Mouse (Mus musculus) heart, postnatal 14 days (tissue): ENCODE results near the gene Col8a2. TPM values are rescaled to one million over a fixed set of nuclear protein-coding genes. Genes with fewer than 3 reads are reported as not detected.

ENCODE experiments used
- DNase-seq, 2 experiments: peaks; one replicate each; pipeline ENCODE4 v3.0.0; 2021 to 2022
- intact Hi-C: fragments of 180-260 bp; cut with DNase I; formaldehyde crosslinking; loops from one replicate; pipeline ENCODE4 v1.15.1; 2025
- long read RNA-seq, 2 experiments: library from polyadenylated mRNA; stranded (forward); transcript quantifications; one replicate each; pipeline ENCODE4 v2.0.0; 2021
- total RNA-seq, 2 experiments: library from RNA; stranded (reverse); gene quantifications; 2 replicates each; pipeline ENCODE4 v1.2.3; 2021

Gene Col8a2
- under 1 TPM; 0.79 to 0.85 TPM for total RNA-seq
- long read RNA-seq, experiment 1, full-length matches to known transcripts: 2 of 3 reads
- long read RNA-seq, experiment 1, partial matches to known transcripts: 0 of 3 reads
- long read RNA-seq, experiment 1, other reads (novel, unspliced or antisense): 1 of 3 reads
- long read RNA-seq, experiment 2, partial matches to known transcripts: 0 of 3 reads
- long read RNA-seq, experiment 2, other reads (novel, unspliced or antisense): 3 of 3 reads

DNA sequence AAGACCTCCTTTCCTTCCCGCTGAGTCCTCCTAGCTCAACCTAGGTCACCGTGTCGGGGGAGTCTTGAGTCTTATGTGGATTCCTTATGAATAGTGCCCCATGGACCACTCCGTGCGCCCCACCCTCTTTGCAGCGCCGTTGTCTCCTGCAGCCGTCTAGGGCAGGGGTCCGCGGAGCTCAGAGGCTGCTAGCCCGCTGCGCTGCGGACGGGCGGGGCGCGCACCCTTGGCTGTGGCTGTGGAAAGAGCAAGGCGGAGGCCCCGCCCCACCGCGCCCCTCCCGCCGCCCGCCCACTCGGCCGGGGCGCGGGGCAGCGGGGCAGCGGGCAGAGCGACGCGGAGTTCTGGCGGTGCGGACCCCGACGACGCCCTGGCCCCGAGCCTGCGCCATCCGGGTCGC, at the start of gene Col8a2:
Col8a2 (plus strand) TSS at position 302 of the 400 bp plus-strand sequence.
- intact Hi-C loops: no loop called here
- peak in 1 of 2 experiments; percentile 54 for DNase-seq

DNA sequence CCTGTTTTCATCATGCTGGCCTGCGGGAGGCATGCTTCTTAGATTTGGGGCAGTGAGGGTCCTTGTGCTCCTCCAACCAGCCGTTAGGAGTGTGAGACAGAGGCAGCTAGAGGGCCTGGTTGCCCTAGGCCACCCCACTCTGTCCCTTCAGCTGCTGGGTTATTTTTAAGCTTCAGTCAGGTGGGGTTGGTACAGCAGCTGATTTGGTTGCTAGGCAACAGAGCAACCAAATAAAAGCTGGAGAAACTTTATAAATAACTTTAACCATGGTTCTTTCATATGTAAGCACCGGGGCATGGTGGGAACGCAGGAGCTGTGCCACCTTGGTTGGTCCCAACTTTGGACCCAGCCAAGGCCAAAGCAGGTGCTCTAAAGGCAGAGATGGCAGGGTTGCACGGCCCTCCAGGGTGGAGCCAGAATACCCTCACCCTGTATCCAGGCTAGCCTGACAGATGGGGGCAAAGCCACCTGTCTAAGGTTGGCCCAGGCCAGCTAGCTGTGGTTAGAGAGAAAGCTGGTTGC, 48.8 kb upstream of the Col8a2 start:
- intact Hi-C loops: loop anchor here (2.0 kb wide), 1 partner anchor 17 kb away; no protein-coding TSS in a partner anchor
- DNase-seq: peak in 1 of 2 experiments; percentile 57

DNA sequence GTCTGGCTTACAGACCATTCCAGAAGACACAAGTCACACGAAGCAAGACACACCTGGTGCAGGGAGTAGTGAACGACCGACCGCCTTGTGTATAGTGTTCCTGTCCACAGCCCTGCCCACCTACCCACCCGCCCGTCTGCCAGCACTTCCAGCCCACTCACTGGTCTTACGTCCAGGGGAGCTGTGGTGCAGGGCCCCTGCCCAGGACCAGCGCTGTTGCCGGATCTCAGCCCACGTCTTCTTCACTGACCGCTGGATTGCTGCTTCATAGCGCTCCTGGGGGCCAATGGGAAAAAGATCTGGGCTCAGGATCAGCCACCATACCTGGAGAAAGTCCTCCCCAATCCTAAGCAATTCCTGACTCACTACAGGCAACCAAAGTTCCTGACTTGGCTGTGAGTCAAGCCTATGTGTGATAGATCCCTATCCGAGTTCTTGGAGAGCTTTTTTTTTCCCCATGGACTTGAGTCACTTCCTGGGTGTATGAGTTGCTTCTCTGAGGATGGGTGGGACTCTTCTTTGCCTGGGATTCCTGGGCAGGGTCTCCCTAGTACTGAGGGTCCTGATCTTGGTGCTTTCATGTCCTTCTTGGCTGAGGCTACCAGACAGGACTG, 46.6 kb upstream of the Col8a2 start:
- intact Hi-C loops: no loop called here
- DNase-seq: no peak

DNA sequence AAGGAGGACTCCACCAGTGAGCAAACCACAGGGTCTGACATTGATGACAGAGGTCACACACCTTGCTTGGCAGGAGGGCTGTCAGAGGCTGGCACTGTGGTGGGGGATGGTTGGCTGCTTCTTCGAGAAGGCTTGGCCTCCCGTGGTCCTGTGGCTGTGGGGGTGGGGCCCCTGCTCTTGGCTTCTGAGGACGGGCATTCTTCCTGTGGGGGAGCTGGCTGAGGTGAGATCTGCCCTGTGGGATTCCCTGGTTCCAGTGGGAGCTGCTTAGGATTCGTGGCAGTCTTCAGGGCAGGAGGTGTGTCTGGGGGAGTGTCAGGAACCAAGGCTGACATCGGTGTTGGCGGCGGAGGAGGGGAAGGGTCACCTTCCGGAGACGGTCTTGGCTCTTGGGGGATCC, 44.6 kb upstream of the Col8a2 start:
- intact Hi-C loops: no loop called here
- DNase-seq: peak in 1 of 2 experiments; percentile 12

DNA sequence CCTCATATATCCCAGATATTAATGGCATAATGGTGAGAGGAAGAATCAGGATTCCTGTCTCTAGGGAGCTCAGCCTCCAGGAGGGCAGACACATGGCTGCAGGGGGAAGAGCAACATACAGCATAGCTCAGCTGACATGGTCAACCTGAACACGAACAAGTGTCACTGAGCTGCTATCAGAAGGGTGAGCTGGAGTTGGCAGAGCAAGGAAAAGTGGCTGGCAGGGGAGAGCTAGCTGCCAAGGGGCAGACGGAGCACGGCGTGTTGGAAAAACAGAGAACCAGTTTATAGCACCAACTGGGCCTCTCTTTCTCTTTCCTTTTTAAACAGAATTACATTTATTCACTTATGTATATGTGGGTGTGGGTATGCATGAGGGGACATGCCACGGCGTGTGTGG, 44.1 kb upstream of the Col8a2 start:
- intact Hi-C loops: no loop called here
- no peak for DNase-seq

DNA sequence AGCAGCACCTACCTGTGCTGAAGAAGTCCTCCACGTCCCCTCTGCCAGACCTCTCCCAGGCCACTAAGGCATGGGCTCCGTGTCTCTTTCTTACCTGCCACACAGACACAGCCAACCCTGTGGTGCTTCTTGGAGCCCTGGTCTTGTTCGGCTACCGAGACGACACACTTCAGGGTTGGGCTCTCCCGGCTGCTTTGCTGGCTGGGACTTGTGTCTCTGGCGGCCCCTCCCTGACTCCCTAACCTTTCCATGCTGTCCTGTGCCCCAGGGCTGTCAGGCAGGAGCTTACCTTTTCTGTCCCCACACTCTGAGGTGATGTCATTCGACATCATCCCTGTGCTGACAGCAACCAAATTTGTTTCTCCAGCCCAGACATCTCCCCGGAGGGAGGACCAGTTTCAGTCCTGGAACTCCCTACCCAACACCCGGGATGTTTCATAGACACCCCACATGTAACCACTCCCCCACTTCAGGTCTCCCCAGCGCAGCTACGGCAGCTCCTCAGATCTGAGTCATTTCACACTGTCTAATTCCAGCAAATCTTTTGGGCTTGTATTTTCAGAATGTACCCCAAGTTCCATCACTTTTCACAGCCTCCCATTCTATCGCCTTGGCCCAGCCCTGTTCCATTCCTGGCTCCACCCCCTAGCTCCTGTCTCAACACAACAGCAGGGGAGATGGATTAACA, 40.2 kb upstream of the Col8a2 start:
- intact Hi-C loops: no loop called here
- no peak for DNase-seq

DNA sequence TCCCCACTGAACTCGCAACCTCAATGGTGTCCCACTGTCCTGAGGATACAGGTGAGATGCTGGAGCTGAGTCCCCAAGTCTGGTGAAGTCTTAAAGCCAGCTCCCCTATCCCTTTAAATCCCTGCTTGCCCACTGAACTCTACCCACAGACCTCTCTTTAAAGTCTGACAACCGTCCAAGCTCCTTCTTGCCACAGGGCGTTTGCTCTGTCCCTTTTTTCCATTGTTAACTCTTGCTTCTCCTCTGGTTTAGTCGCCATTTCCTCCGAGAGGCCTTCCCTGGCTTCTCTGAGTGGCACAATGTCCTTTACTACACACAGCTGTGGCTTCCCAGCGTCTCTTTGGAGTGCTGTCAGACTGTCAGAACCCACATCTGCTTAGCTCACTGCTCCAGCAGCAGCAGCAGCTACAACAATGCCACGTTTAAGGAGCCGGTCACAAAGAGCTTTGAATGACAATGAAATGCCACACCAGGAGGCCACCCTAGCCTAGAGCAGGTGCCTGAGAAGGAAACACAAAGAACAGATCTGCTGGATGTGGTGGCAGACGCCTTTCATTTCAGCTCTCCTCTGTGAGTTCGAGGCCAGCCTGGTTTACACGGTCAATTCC, 38.2 kb upstream of the Col8a2 start:
- no peak for DNase-seq
- intact Hi-C loops: no loop called here

DNA sequence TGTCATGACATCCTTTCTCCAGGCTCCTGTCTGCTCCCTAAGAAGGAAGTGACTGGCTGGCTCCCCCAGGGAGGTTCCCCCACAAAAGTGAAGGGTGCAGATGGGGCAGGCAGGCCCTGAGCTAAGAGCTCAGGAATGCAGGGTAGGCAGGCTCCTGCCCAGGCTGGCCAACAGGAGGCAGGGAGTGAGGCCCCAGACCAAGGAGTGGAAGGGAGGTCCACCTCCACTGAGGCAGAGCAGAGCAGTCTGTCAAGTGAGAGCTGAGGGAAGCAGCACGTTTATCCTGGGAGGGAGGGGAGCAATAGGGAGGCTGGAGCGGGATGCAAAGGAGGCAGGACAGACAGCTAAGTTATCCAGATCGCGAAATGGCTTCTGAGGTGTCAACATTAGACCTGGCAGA, 35.9 kb upstream of the Col8a2 start:
- intact Hi-C loops: no loop called here
- no peak for DNase-seq

DNA sequence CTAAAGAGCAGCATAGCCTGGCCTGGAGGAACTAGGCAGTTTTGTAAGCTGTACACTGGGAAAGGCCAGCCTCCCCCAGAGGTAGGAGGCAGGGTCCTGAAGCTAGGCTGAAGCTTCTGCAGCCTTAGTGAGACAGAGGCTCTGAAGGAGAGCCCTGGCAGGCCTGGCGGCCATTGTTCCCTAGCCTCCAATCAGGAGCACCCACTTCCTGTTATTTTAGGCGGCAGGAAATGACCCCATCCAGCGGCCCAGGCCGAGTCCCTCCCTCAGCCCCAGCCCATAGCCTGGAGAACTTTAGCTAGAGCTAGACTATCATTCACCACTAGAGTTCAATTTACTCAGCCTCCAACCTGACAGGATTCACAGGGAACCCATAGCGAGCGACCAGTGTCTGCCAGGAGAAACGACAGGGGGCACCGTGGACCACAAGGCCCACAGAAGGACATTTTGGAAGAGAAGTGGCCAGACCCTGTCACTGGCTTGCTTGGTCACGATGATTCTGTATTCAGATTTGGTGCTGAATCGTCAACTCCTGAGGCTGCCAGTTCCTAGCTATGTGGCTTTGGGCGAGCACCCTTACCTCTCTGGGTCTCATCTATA, 34.8 kb upstream of the Col8a2 start:
- peak; percentile 69 to 74 for DNase-seq
- intact Hi-C loops: no loop called here

DNA sequence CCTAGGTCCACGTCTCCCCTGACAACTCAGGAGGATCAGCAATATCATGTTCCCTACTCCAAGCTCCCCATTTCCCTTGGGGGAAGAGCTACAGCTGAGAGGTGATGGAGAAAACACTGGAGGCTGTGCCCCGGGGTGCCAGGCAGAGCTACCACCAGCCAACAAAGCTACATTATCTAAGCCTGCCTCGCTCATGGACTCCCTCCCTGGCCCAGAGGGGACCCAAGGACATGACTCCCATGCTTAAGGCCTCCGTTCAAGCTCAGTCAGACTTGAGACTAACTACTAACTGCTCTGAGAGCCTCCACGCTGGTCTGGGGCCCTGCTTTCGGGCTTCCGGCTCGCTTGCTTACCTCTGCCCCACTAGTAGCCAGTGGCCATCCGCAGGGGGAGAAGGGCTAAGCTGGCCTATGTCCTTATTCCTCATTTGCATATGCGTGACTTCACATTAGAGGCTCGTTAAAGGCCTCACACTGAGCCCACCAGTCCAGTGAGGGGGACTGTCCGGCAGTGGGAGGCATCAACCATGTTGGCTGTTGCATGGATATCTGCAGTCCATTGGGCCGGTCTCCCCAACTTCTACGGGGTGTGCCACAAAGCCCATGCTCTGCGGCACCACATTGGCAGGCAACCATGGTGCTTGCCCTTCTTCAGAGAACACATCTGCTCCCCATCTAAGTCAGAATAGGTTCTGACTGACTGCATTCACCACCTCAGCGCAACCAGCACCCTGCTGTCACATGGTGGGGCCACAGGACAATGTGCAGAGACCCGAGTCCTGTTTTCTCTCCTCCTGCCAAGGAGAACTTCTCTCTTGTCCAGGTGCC, 34.0 kb upstream of the Col8a2 start:
- intact Hi-C loops: no loop called here
- DNase-seq: no peak

DNA sequence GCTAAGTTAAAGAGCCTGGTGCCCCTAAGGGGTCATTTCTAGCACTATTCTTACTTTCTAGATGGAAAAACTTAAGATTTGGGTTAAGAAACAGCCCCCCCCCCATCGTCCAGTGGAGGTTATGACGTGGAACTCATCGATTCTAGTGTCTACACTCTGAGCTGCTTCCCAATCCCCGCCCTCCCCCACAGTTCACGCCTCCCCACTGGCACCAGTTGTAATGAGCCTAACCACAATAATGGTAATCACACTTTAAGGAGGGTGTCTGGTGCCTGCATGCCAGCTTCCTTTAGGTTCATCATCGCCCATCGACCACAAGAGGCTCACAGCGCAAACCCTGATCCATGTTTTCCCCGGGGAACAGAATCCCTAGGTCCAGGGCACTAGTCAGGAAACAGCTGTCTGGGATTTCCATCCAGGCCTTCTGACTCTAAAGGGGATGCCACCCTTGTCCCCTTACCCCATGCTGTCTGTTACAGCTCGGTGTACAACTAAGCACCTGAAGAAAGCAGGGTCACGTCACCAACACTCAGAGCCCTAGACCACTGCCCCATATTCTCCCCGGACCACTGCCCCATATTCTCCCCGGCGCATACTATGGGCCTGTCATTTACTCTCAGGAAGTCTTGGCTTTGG, 32.8 kb upstream of the Col8a2 start:
- intact Hi-C loops: loop anchor here (2.0 kb wide), 1 partner anchor 17 kb away; no protein-coding TSS in a partner anchor
- DNase-seq: no peak

DNA sequence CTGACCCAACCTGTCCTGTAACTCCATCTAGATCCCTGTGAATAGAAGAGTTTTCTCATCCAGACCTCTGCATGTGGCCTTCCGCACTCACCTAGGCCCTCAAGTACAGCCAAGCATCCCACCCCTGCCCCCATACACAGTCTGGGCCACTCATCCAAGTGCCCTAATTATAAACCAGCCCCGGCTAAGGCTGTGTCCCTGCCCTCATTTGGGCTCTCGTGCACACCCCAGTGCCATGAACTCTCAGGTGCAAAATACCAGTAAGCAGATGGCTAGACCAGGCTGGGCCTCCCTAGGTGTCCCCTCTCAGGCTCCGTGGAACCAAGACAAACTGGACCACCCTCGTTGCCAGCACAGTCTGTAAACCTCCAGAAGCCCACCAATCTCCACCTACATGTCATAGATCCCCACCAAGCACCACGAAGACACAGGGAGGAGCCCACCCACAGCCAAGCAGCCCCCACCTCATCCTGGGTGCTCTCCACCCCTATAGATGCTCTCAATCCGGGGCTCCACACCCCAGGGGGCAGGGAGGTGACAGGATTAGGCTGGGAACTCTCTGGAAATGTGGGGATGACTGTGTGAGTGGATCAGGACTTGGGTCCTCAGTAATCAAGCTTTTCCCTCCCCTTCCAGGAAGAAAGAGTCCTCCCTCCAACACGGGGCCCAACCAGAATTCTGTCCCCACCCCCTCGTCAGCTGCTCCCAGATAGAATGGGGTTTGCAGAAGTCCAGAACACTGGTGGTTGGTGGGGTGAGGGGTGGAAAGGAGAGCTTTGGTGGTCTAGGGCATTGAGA, 32.1 kb upstream of the Col8a2 start:
- DNase-seq: peak; percentile 67 to 75
- intact Hi-C loops: loop anchor here (2.0 kb wide), 1 partner anchor 18 kb away; no protein-coding TSS in a partner anchor

DNA sequence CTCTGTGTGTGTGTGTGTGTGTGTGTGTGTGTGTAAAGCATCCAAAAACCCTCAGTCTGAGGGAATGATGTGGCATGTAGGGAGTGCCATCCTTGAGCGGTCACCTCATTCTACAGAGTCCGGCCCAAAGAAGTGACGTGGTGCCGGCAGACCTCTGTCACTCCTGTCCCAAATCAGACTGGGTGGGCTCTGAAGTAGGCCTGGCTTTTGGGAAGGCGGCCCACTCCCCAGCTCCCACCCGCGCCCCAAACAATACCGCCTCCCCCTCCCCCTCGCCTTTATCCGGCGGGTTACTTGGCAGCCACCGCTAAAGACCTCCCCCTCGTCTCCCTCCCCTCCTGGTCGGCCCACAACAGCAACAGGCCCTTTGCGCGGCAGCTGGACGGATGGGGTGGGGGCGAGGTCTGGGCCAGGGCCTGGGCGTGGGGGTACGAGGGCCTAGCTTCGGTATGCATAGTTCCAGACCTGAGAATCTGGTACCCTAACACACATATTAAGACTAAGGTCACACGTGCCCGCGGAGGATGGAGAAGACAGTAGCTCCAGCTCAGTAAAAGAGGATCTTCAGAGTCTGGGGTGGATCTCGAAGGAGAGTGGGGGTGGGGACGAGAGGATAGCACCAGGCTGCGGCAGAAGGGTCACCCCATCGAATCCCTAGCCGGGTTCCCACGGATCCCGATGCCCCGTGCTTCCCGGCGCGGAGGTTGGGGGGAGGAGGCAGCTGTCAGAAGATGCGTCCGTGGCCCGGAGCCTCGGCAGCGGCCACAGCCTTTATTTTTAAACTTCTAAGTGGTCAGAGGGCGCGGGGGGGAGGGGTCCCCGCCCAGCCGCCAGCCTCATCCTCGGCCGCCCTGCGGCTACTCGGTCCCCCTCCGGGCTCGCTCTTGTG, 31.2 kb upstream of the Col8a2 start:
- peak; percentile 62 for DNase-seq
- intact Hi-C loops: loop anchor here (2.0 kb wide), 1 partner anchor 19 kb away; no protein-coding TSS in a partner anchor

DNA sequence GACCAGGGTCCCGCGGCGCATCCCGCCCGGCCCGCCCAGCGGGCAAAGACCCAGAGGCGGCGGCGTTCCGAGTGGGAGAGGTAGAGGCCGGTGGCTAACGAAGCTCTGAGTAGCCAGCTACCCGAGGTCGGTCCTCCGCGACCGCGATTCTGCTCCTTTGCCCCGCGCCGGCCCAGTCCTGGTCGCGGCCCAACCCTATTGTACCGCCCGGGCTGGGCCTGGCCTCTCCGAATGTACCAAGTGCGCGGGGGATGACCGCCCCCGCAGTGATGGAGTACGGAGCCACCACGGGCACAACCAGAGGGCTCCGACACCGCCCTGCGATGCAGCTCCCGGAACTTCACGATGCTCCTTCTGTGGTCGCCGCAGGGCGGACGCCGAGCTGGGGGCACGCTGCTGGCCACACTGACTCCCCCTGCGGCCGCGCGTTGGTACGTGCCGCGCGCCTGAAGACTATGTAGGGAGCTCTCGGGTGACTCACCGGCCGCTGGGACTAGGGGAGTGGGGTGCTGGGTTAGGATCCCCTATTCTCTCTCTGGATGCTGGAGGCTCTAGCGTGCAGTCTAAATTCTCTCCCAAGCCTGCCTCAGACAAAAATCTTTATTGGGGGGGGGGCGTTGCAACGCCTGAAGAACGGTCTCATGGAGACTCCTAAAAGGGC, 30.3 kb upstream of the Col8a2 start, which contains the start of gene Map7d1:
Map7d1 (minus strand) TSS at position 213 of the 661 bp plus-strand sequence.
- peak; percentile 91 to 92 for DNase-seq
- intact Hi-C loops: no loop called here

DNA sequence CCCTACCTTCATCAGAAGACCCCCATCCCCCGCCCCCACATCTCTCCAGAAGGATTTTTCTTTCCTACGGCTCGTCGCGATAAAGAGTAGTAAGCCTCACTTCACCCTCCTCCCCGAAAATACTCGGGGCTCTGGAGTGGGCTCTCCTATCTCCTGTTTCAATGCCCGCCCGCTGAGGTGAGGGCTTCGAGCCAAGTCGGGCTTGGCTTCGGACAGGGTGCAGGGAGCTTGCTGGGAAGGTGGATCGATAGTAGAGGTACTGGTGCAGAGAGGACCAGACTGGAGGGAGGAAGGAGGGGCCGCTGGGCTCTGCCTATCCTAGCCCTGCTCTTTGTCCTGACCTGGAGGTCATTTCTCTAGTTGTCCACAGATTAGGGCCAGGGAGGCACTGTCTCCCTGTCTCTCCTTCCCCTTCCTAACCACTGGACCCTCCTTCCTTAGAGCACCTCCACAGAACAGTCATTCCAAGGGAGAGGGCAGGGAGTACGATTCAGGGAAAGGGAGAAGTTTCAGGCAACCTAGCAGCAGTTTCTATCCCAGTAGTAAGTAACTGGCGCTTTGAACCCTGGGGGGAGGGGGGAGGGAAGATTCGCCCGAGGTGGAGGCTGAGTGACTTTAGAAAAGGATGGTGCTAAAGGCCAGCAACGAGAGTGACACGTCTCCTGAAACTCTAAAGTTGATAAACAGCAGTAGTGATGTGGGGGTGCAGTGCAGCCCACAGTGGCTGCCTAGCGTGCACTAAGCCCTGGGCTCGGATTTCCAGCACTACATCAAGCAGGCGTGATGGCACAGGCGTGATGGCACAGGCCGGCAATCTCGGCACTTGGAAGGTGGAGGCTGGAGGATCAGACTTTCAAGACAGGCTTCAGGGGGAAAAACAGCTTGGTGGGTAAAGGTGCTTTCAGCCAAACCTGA, 29.4 kb upstream of the Col8a2 start:
- intact Hi-C loops: no loop called here
- DNase-seq: peak; percentile 67 to 72

DNA sequence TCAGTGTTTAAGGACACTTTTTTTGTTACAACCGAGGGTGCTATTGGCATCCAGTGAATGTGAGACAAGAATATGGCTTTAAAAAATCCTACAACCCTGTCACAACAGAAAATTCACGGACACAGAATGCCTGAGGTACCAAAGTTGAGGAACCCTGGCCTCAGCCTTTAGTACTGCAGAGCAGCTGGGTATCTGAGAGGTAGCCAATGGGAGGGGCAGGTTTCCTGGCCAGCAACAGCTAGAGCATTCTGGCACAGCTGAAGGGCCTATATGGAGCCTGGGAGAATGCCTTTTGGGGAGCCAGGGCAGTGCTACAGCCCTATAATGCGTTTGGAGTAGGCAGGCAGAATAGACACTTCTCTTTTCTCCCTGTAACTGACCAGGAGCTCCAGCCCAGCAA, 27.5 kb upstream of the Col8a2 start:
- peak; percentile 45 to 67 for DNase-seq
- intact Hi-C loops: no loop called here
